Mouse (Mus musculus): ENCODE results near the gene Pde7b.

Pde7b gene

GRCm38 (mm10) chr10:20361542-20362449, 363.1 kb downstream of the Pde7b start:
- no peak for DNase-seq (ENCODE audit: low spot score)

GRCm38 (mm10) chr10:20348894-20349293, 376.0 kb downstream of the Pde7b start:
- DNase-seq (ENCODE audit: low spot score) = no peak

Data from ovary, postnatal 36 days (tissue).